Mouse (Mus musculus) midbrain, embryonic 15.5 days (tissue): ENCODE measurements around the gene Crbn. TPM values are rescaled to one million over a fixed set of nuclear protein-coding genes. Genes with fewer than 3 reads are reported as not detected.

ENCODE experiments used
- ATAC-seq: fragments of 200-750 bp; cut with Nextera tagmentation; replicated peaks from 2 replicates; pipeline ENCODE4 v1.8.0; 2017; ENCODE audit warnings: moderate TSS enrichment
- H3K27ac ChIP-seq: fragments of 300-500 bp; sonication (generic); 2 replicates; pipeline ENCODE4 v1.5.1; 2015; ENCODE audit warnings: mild to moderate bottlenecking, inconsistent platforms
- H3K27me3 ChIP-seq: fragments of 300-500 bp; sonication (generic); replicated peaks from 2 replicates; pipeline ENCODE4 v1.6.1; 2015; ENCODE audit warnings: inconsistent platforms
- H3K36me3 ChIP-seq: fragments of 300-500 bp; sonication (generic); replicated peaks from 2 replicates; pipeline ENCODE4 v1.6.1; 2015; ENCODE audit warnings: inconsistent platforms
- H3K4me1 ChIP-seq: fragments of 300-500 bp; sonication (generic); 2 replicates; pipeline ENCODE4 v1.6.1; 2015; ENCODE audit warnings: inconsistent platforms
- H3K4me2 ChIP-seq: fragments of 300-500 bp; sonication (generic); 2 replicates; pipeline ENCODE4 v1.6.1; 2015; ENCODE audit warnings: inconsistent platforms, mild to moderate bottlenecking, moderate library complexity
- H3K4me3 ChIP-seq: fragments of 300-500 bp; sonication (generic); 2 replicates; pipeline ENCODE4 v1.5.1; 2015; ENCODE audit warnings: mild to moderate bottlenecking, inconsistent platforms
- H3K9ac ChIP-seq: fragments of 300-500 bp; sonication (generic); 2 replicates; pipeline ENCODE4 v1.6.1; 2015; ENCODE audit warnings: mild to moderate bottlenecking, inconsistent platforms
- H3K9me3 ChIP-seq: fragments of 300-500 bp; sonication (generic); 2 replicates; pipeline ENCODE4 v1.6.1; 2016; ENCODE audit warnings: inconsistent platforms
- WGBS: fragments of 180-500 bp; shearing (Covaris S2); methylation state at CpG from one replicate; pipeline ENCODE4 v1.1.7; 2015; ENCODE audit warnings: mixed read lengths; 5-methylcytosine and 5-hydroxymethylcytosine counted together
- polyA plus RNA-seq: library from polyadenylated mRNA; unstranded; fragments of >200 nt; fragmentation: Nextera tagmentation; extraction: Ambion mirVana; gene quantifications from 2 replicates; pipeline ENCODE4 v1.2.1, GENCODE M21; 2015

Crbn gene
- polyA plus RNA-seq, 1 experiment from 2014 or later, result 61.0 TPM

- Histone ChIP-seq H3K4me2 (no peak overlapping the region), H3K4me1 (peaks cover 10% of the 10 kb centered on the region), H3K36me3 (peaks cover 20% of the 10 kb centered on the region; the same call in 1 of the 2 replicates), H3K9ac (no peak overlapping the region), H3K9me3 (no peaks in the 10 kb centered on the region), H3K4me3 (no peak overlapping the region), H3K27ac (no peak overlapping the region), H3K27me3 (no peaks in the 10 kb centered on the region)
- WGBS, result 92% methylated on average over 13 of the region's 13 CpGs
- ATAC-seq, result no peak
Measured at GRCm38 (mm10) chr6:106794094-106794814, 5.6 kb downstream of the Crbn start.

GRCm38 (mm10) chr6:106793621-106794020, 6.3 kb downstream of the Crbn start:
- no peak overlapping the region for H3K4me3 ChIP-seq
- no peaks in the 10 kb centered on the region for H3K27me3 ChIP-seq
- no peak overlapping the region for H3K9ac ChIP-seq
- peaks cover 26% of the 10 kb centered on the region; the same call in 1 of the 2 replicates for H3K36me3 ChIP-seq
- no peak overlapping the region for H3K4me2 ChIP-seq
- no peak overlapping the region for H3K27ac ChIP-seq
- H3K9me3 ChIP-seq, result no peaks in the 10 kb centered on the region
- peaks cover 4% of the 10 kb centered on the region for H3K4me1 ChIP-seq
- WGBS, result 93% methylated on average over 10 of the region's 10 CpGs
- ATAC-seq, result no peak

- 95% methylated on average over 7 of the region's 7 CpGs for WGBS
- Histone ChIP-seq H3K4me3 (no peak overlapping the region), H3K27me3 (no peaks in the 10 kb centered on the region), H3K36me3 (peaks cover 31% of the 10 kb centered on the region; the same call in 1 of the 2 replicates), H3K27ac (no peak overlapping the region), H3K4me1 (no peaks in the 10 kb centered on the region), H3K9ac (no peak overlapping the region), H3K4me2 (no peak overlapping the region), H3K9me3 (no peaks in the 10 kb centered on the region)
- no peak for ATAC-seq
Measured at GRCm38 (mm10) chr6:106793088-106793487, 6.8 kb downstream of the Crbn start.

GRCm38 (mm10) chr6:106792486-106792885, 7.4 kb downstream of the Crbn start:
- Histone ChIP-seq H3K4me2 (no peak overlapping the region), H3K27ac (no peak overlapping the region), H3K9me3 (no peaks in the 10 kb centered on the region), H3K36me3 (peaks cover 33% of the 10 kb centered on the region; the same call in 1 of the 2 replicates), H3K4me3 (no peak overlapping the region), H3K27me3 (no peaks in the 10 kb centered on the region), H3K4me1 (no peaks in the 10 kb centered on the region), H3K9ac (no peak overlapping the region)
- WGBS, result 93% methylated on average over 5 of the region's 5 CpGs
- no peak for ATAC-seq

GRCm38 (mm10) chr6:106791429-106791828, 8.4 kb downstream of the Crbn start:
- no peaks in the 10 kb centered on the region for H3K4me1 ChIP-seq
- H3K4me3 ChIP-seq, result no peak overlapping the region
- no peak overlapping the region for H3K4me2 ChIP-seq
- no peak for ATAC-seq
- H3K27me3 ChIP-seq, result no peaks in the 10 kb centered on the region
- H3K36me3 ChIP-seq, result peaks cover 38% of the 10 kb centered on the region; the same call in 1 of the 2 replicates
- no peak overlapping the region for H3K27ac ChIP-seq
- H3K9ac ChIP-seq, result no peak overlapping the region
- 94% methylated on average over 8 of the region's 8 CpGs for WGBS
- H3K9me3 ChIP-seq, result no peaks in the 10 kb centered on the region

GRCm38 (mm10) chr6:106787138-106787537, 12.7 kb downstream of the Crbn start:
- no peak overlapping the region for H3K9ac ChIP-seq
- no peak overlapping the region for H3K4me3 ChIP-seq
- ATAC-seq, result no peak
- H3K27ac ChIP-seq, result no peak overlapping the region
- 90% methylated on average over 3 of the region's 3 CpGs for WGBS
- no peaks in the 10 kb centered on the region for H3K4me1 ChIP-seq
- H3K27me3 ChIP-seq, result no peaks in the 10 kb centered on the region
- no peaks in the 10 kb centered on the region for H3K9me3 ChIP-seq
- peaks cover 20% of the 10 kb centered on the region; the same call in 1 of the 2 replicates for H3K36me3 ChIP-seq
- no peak overlapping the region for H3K4me2 ChIP-seq

- peak overlapping the region; percentile 92 for H3K4me2 ChIP-seq
- no peak for ATAC-seq
- peak overlapping the region; percentile 59 for H3K9ac ChIP-seq
- H3K4me1 ChIP-seq, result peaks cover 15% of the 10 kb centered on the region
- no peaks in the 10 kb centered on the region for H3K27me3 ChIP-seq
- H3K4me3 ChIP-seq, result peak overlapping the region; percentile 97
- peaks cover 4% of the 10 kb centered on the region; the same call in 1 of the 2 replicates for H3K36me3 ChIP-seq
- no peaks in the 10 kb centered on the region for H3K9me3 ChIP-seq
- 53% methylated on average over 4 of the region's 4 CpGs for WGBS
- no peak overlapping the region for H3K27ac ChIP-seq
Measured at GRCm38 (mm10) chr6:106770046-106770445, 29.8 kb downstream of the Crbn start.

- Histone ChIP-seq H3K4me3 (peak overlapping the region; percentile 97), H3K27me3 (no peaks in the 10 kb centered on the region), H3K9me3 (no peaks in the 10 kb centered on the region), H3K4me1 (peaks cover 15% of the 10 kb centered on the region), H3K36me3 (peaks cover 4% of the 10 kb centered on the region; the same call in 1 of the 2 replicates), H3K27ac (peak overlapping the region; percentile 69; the same call in 1 of the 2 replicates), H3K9ac (peak overlapping the region; percentile 59), H3K4me2 (peak overlapping the region; percentile 92)
- ATAC-seq, result peak; percentile 84
- 2% methylated on average over 33 of the region's 33 CpGs for WGBS
Measured at GRCm38 (mm10) chr6:106769290-106769866, 30.5 kb downstream of the Crbn start.

GRCm38 (mm10) chr6:106768640-106769289, 31.1 kb downstream of the Crbn start, which contains the start of gene Trnt1:
Gene Trnt1 (plus strand): TSS chr6:106769120.
- Histone ChIP-seq H3K4me1 (peaks cover 15% of the 10 kb centered on the region), H3K4me2 (peak within 1 kb of the TSS; percentile 92), H3K9me3 (no peaks in the 10 kb centered on the region), H3K36me3 (peaks cover 4% of the 10 kb centered on the region; the same call in 1 of the 2 replicates), H3K27ac (peak within 1 kb of the TSS; percentile 69; the same call in 1 of the 2 replicates), H3K27me3 (no peaks in the 10 kb centered on the region), H3K9ac (peak within 1 kb of the TSS; percentile 59), H3K4me3 (peak within 1 kb of the TSS; percentile 97)
- ATAC-seq, result peak; percentile 100
- 9% methylated on average over 35 of the region's 35 CpGs for WGBS

- H3K9ac ChIP-seq, result no peak overlapping the region
- ATAC-seq, result no peak
- H3K27ac ChIP-seq, result no peak overlapping the region
- H3K4me3 ChIP-seq, result no peak overlapping the region
- 81% methylated on average over 4 of the region's 4 CpGs for WGBS
- H3K9me3 ChIP-seq, result no peaks in the 10 kb centered on the region
- H3K4me1 ChIP-seq, result peaks cover 15% of the 10 kb centered on the region
- H3K27me3 ChIP-seq, result no peaks in the 10 kb centered on the region
- no peak overlapping the region for H3K4me2 ChIP-seq
- H3K36me3 ChIP-seq, result no peaks in the 10 kb centered on the region
Measured at GRCm38 (mm10) chr6:106766774-106767173, 33.1 kb downstream of the Crbn start.

- Histone ChIP-seq H3K27me3 (no peaks in the 10 kb centered on the region), H3K36me3 (no peaks in the 10 kb centered on the region), H3K4me3 (no peak overlapping the region), H3K9ac (no peak overlapping the region), H3K9me3 (no peaks in the 10 kb centered on the region), H3K4me1 (peaks cover 15% of the 10 kb centered on the region), H3K4me2 (no peak overlapping the region), H3K27ac (no peak overlapping the region)
- no peak for ATAC-seq
- WGBS, result 88% methylated on average over 1 of the region's 1 CpGs
Measured at GRCm38 (mm10) chr6:106765892-106766291, 34.0 kb downstream of the Crbn start.

GRCm38 (mm10) chr6:106761486-106761885, 38.4 kb downstream of the Crbn start:
- Histone ChIP-seq H3K9ac (no peak overlapping the region), H3K4me2 (no peak overlapping the region), H3K36me3 (no peaks in the 10 kb centered on the region), H3K27ac (no peak overlapping the region), H3K4me3 (no peak overlapping the region), H3K27me3 (no peaks in the 10 kb centered on the region), H3K9me3 (no peaks in the 10 kb centered on the region), H3K4me1 (no peaks in the 10 kb centered on the region)
- WGBS, result 76% methylated on average over 1 of the region's 1 CpGs
- no peak for ATAC-seq
